Mouse (Mus musculus): Measurements from ENCODE around the gene Slco2a1.

Gene Slco2a1

GRCm38 (mm10) chr9:102982376-102982775, 6.1 kb upstream of the Slco2a1 start:
- no peak for DNase-seq (ENCODE audit: low read depth)

GRCm38 (mm10) chr9:102985111-102985510, 3.4 kb upstream of the Slco2a1 start:
- no peak for DNase-seq (ENCODE audit: low read depth)

GRCm38 (mm10) chr9:102985939-102986338, 2.6 kb upstream of the Slco2a1 start:
- DNase-seq (ENCODE audit: low read depth) = no peak

- no peak for DNase-seq (ENCODE audit: low read depth)
Observed at GRCm38 (mm10) chr9:102990306-102991133, 2.0 kb downstream of the Slco2a1 start.

- no peak for DNase-seq (ENCODE audit: low read depth)
Observed at GRCm38 (mm10) chr9:102991134-102991406, 2.6 kb downstream of the Slco2a1 start.

- no peak for DNase-seq (ENCODE audit: low read depth)
Observed at GRCm38 (mm10) chr9:102992877-102993276, 4.4 kb downstream of the Slco2a1 start.

GRCm38 (mm10) chr9:102993764-102994163, 5.3 kb downstream of the Slco2a1 start:
- DNase-seq (ENCODE audit: low read depth) = no peak

- no peak for DNase-seq (ENCODE audit: low read depth)
Observed at GRCm38 (mm10) chr9:102995800-102996635, 7.5 kb downstream of the Slco2a1 start.

GRCm38 (mm10) chr9:103000384-103000783, 11.9 kb downstream of the Slco2a1 start:
- DNase-seq (ENCODE audit: low read depth) = no peak

- DNase-seq (ENCODE audit: low read depth) = no peak
Observed at GRCm38 (mm10) chr9:103004343-103004742, 15.8 kb downstream of the Slco2a1 start.

- DNase-seq (ENCODE audit: low read depth) = no peak
Observed at GRCm38 (mm10) chr9:103007699-103008078, 19.2 kb downstream of the Slco2a1 start.

GRCm38 (mm10) chr9:103008079-103008855, 19.8 kb downstream of the Slco2a1 start:
- no peak for DNase-seq (ENCODE audit: low read depth)

- no peak for DNase-seq (ENCODE audit: low read depth)
Observed at GRCm38 (mm10) chr9:103010161-103010560, 21.6 kb downstream of the Slco2a1 start.

- peak; percentile 35 for DNase-seq (ENCODE audit: low read depth)
Observed at GRCm38 (mm10) chr9:103013366-103013765, 24.9 kb downstream of the Slco2a1 start.

- DNase-seq (ENCODE audit: low read depth) = no peak
Observed at GRCm38 (mm10) chr9:103014686-103015085, 26.2 kb downstream of the Slco2a1 start.

- no peak for DNase-seq (ENCODE audit: low read depth)
Observed at GRCm38 (mm10) chr9:103024116-103024515, 35.6 kb downstream of the Slco2a1 start.

- DNase-seq (ENCODE audit: low read depth) = peak; percentile 3
Observed at GRCm38 (mm10) chr9:103027150-103027889, 38.8 kb downstream of the Slco2a1 start.

GRCm38 (mm10) chr9:103029012-103029411, 40.5 kb downstream of the Slco2a1 start:
- no peak for DNase-seq (ENCODE audit: low read depth)

- DNase-seq (ENCODE audit: low read depth) = no peak
Observed at GRCm38 (mm10) chr9:103030041-103030440, 41.5 kb downstream of the Slco2a1 start.

GRCm38 (mm10) chr9:103031211-103031610, 42.7 kb downstream of the Slco2a1 start:
- no peak for DNase-seq (ENCODE audit: low read depth)

GRCm38 (mm10) chr9:103032193-103032592, 43.7 kb downstream of the Slco2a1 start:
- DNase-seq (ENCODE audit: low read depth) = no peak

GRCm38 (mm10) chr9:103033381-103033780, 44.9 kb downstream of the Slco2a1 start:
- no peak for DNase-seq (ENCODE audit: low read depth)
